Mouse (Mus musculus): ENCODE measurements around the gene Dcaf8.

Dcaf8 gene

GRCm38 (mm10) chr1:172197146-172197545, 49.3 kb downstream of the Dcaf8 start:
- no peak for DNase-seq

DNA sequence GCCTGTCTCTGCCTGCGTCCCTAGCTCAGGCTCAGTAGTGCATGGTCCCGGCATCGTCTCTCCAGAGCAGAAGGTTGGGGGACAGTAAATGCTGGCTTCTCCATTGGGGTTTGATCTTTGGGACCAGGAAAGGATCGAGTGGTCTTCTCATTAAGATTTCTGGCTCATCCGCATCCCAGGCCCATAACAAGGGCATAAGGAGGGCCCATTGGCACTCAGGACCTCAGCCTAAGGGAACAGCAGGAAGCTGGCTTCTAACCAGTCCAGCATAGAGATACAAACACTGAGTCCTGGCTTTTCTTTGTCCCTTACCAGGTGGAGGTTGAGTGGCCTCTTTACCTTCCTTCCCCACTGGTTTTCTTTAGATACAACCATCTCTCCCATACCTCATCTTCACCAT, 50.0 kb downstream of the Dcaf8 start:
- no peak for DNase-seq

DNA sequence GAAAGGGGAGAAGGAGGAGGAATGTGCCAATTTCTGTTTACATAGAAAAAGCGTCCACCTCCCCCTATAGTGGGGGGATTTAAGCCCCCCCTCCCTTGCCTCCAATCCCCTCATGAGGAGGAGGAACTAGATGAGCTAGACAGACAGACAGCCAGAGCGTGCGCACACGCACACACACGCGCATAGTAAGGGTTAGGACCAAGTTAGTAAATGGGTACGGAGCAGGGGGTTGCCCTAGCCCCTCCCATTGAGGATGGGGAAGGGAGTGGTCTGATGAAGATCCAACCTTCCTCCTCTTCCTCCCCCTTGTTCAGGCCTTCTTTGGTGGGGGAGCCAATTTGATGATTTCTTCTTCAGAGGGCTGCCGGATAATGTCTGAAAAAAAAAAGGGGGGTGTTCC, 50.4 kb downstream of the Dcaf8 start:
- DNase-seq, result no peak

- no peak for DNase-seq
Measured at GRCm38 (mm10) chr1:172198996-172199395, 51.1 kb downstream of the Dcaf8 start.

DNA sequence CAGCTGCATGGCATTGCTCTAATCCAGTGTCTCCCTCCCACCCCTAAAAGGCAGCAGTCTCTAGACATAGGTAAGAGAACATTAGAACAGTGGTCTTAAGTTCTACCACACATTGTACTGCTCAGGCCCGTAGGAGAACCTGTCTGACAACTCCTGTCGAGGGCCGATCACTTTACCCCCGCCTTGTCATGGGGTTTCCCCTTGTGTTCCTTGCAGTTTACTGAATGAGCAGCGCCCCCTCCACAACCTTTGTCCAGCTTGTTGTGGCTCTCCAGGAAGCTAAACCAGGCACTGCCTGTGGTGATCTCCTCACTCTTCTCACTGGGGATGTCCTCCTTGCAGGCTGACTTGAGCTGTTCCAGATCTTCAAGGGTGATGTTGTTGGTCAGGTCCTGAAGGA, 52.3 kb downstream of the Dcaf8 start:
- no peak for DNase-seq

DNA sequence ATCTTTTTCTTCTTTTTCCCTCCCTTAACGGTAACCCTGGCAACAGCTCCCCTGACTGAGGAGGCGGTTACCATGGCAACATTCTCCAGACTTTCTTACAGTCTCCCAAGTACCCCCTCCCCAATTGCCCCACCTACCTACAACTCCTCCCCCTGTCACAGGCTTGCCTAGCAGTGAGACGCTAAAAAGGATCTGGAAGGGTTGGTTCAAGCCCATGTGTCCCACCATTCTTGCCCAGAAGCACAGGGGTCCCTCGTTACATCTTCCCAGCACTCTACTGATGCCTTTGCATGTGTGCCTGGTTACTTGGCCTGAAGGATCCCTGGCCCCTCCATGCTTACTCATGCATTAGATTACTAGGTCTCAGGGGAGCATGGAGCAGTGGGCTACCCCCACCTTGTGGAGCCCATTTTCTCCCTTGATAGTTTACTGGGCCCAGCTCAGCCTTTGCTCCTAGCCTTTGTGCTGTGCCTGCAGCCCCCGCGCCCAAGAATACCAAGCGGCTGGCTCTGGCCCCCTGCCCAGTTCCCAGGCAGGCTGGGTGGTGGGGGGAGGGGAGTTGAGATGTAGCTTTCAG, 53.1 kb downstream of the Dcaf8 start:
- DNase-seq, result no peak

DNA sequence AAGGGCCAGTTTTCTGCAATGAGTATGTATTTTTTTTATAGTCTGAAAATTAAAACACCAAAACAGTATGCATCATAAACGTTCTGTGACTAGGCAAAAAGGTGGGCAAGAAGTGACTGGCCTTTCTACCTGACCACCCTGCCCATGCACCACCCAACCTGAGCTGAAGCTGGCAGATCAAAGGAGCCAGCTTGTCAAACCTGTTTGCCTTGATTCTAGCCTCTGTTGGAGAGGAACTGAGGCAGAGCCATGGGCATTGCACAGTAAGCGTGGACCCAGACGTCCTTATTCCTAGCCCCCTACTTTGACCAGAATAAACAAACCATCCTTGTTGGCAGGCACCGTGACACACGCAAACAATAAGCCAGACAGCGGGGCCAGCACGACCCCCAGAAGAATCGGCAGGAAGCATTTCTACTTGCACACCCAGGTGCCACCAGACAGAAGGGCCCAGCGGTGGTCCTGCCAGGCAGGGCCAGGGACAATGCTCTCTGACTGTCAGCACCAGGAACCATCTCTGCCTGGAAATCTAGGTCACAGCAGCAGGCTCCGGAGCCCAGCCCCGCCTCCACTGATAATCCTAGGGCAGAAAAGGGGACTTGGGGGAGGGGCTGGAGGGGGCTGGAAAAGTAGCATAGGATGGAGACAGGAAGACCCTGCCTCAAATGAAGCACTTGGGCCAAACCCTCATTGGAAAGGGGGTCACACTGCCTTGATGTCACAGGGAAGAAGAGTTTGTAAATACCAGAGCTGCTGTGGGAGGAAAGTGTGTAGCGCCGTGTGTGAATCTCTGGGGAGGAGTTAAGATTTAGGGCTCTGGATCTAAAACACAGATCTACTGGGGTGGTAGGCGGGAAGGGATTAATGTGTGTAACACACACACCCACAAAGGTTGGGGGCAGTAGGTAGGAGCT, 54.3 kb downstream of the Dcaf8 start:
- DNase-seq, result no peak

GRCm38 (mm10) chr1:172202894-172203522, 55.1 kb downstream of the Dcaf8 start:
- DNase-seq, result no peak

DNA sequence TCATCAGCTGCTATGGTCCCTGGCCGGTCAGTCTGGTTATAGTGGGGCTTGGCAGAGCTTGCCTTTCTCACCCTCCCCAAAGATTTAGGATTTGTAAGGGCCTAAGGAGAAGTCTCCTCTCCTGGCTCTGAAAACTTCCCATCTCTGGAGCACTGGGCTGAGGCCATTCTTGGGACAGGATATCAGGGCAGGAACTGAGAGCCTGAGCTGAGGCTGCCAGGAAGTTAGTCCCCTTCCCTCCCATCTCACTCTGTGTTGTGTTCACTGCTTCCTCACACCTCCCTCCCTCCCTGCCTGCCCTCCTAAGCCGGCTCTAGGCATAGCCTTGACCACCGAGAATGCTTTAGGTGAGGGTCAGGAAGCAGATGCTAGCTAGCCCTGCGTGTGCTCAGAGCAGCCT, 55.7 kb downstream of the Dcaf8 start:
- no peak for DNase-seq

DNA sequence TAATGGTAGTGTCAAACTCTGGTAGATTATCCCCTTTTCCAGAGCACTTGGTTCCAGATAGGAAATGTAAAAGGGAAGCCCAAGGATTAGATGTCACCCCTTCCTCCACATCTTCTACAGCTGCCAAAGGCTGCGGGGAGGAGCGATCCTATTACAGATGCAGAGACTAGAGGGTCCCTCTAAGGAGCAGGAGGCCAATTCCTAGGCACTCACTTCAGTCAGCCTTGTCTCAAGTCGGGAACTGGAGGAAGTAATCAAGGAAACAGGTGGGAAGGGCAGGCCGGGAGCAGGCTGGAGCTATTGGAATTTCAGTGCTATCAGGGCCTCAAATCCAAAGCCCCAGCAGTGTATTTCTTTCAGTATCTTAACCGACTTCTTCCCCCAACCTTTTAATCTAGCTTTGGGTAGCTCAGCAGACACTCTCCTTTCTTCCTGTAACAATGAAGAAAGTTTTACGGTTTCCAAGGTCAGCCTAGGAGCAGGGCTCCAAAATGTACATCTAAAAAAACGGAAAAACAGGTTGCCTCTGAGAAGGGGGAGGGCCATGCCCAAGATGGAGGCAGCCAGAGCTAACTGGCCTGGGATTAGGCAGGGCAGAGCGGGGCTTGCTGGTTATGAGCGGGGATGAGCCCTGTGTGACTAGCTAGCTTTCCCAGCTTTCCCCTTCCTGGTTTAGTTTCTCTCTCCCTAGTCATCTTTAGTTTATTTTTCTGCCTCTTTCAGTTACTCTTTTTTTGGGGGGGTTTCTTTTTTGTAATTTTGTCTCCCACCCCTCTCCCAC, 56.3 kb downstream of the Dcaf8 start:
- DNase-seq, result no peak

GRCm38 (mm10) chr1:172204814-172205740, 57.2 kb downstream of the Dcaf8 start:
- DNase-seq, result no peak

- DNase-seq, result no peak
Measured at GRCm38 (mm10) chr1:172205741-172206087, 57.8 kb downstream of the Dcaf8 start.

- DNase-seq, result peak; percentile 82
Measured at GRCm38 (mm10) chr1:172206141-172206917, 58.4 kb downstream of the Dcaf8 start, which contains the start of gene Pea15a. Gene Pea15a (minus strand): TSS chr1:172206804.

DNA sequence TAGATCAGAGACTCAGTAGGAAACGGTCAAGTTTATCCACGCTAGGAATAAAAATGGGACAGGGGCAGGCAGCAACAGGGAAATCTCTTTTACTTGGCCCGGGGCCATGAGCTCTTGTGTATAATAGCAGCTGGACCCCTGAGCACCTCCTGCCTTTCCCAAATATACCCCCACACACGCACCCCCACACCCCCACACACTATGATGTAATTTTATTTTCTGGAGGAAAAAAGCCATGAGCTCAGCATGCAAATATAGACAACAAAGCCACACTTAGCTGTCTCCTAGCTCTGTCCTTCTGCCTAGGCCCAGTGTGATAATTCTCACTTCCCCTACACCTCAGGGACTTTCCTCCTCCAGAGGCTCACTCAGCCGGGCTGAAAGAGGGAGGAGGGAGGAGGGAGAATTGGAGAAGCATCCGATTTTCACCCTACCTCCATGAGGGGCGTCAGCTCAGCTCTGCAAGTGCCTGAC, 59.3 kb downstream of the Dcaf8 start:
- no peak for DNase-seq

GRCm38 (mm10) chr1:172212776-172213175, 64.9 kb downstream of the Dcaf8 start:
- DNase-seq, result no peak

DNA sequence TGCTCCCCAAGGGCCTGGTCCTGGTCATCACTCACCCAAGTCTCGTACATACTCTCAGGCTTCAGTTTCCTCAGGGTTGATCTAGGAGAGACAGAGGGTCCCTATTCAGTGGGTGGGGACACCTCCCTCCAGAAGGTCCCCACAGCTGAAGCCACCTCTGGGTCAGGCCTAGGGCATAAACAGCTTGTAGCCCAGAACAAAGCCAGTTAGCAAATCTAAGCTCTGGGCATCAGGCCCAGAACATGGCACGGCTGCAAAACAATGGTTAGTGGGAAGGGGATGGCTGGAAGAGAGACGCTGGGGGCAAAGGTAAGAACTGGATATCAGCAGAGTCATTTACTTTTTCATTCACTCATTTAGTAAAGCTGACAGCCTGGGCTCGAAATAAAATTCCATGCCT, 65.9 kb downstream of the Dcaf8 start:
- no peak for DNase-seq

DNA sequence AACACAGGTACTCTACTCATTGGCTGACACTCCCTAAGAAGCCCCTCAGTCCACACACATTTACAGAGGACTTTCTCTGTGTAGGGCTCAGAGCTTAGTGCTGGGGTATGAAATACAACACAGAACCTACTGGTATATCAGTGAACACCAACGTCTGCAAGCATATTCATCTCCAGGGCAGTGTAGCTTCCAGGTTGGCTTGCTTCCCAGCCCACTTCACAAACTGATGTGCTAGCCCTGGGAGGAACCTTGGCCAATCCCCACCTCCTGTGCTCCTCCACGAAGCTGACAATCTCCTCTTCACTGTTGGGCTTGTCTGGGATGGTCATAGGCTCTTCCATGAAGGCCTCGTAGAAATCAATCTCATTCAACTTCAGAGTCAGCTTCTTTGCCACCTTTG, 66.9 kb downstream of the Dcaf8 start:
- no peak for DNase-seq

DNA sequence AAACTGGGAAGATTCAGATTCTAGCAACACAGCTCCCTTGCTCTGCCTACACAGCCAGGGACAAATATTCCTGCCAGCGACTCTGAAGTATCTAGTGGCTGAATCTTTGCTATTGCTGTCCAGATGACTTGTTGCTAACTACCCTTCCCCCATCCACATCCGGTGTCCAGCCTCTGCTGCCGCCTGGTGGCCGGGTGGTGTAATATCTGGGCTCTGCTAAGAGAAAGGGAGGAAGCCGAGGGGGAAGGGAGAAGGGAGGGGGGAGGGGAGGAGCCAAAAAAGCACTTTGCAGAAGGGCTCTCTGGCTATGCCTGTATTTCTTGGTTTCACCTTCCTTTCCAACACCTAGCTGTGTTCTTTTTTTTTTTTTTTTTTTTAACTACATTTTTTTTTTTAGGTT, 69.3 kb downstream of the Dcaf8 start:
- peak; percentile 89 for DNase-seq

GRCm38 (mm10) chr1:172218164-172218910, 70.5 kb downstream of the Dcaf8 start:
- DNase-seq, result no peak
